Mouse (Mus musculus) brain, embryonic 14.5 days (tissue): ENCODE measurements around the gene Tulp4.

ENCODE experiments used
- CTCF ChIP-seq: fragments of 200-500 bp; IDR thresholded peaks from 2 replicates; pipeline ENCODE4 v1.5.1; 2012; ENCODE audit warnings: inconsistent platforms, mild to moderate bottlenecking, moderate library complexity, borderline replicate concordance; ENCODE audit not compliant: insufficient read depth, insufficient read length; ENCODE audit errors: extremely low read depth
- POLR2A ChIP-seq: fragments of 200-500 bp; IDR thresholded peaks from 2 replicates; pipeline ENCODE4 v1.6.1; 2012; ENCODE audit warnings: mild to moderate bottlenecking, inconsistent platforms, borderline replicate concordance; ENCODE audit not compliant: poor library complexity, insufficient read depth, insufficient read length, severe bottlenecking; ENCODE audit errors: extremely low read depth

DNA sequence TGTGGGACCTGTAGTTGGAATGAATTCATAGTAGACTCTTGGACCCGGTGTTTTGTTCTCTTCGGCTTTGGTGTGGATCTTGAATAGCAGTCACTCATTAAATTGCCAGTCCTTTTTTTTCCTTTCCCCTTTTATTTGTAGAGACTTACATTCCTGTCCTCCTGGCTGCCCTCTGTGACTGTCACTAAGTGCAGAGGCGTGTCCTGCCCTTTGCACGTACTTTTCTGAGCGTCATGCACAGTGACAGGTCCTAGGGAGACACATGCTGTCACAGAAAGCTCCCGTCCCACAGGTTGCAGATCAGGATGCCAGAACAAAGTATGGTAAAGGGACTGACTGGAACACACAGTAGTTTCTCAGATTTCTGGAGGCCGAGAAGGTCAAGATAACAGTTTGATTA lies 91.3 kb downstream of the Tulp4 start:
- TF ChIP-seq CTCF (no peak), POLR2A (no peak)
